Mouse (Mus musculus) C2C12 (cell line): ENCODE measurements at regions not wholly inside any gene's neighbourhood (a gene's known extent, or its start where the extent isn't known, plus 50 kb on each side); places are given as distances from the start of the nearest gene placed in this dataset.

Experiments
- CTCF ChIP-seq: IDR thresholded peaks from one replicate; pipeline ENCODE4 v1.5.1; 2011; ENCODE audit not compliant: control insufficient read depth, insufficient read depth, insufficient read length
- MYOG ChIP-seq: IDR thresholded peaks from one replicate; pipeline ENCODE4 v1.6.1; 2011; ENCODE audit not compliant: control insufficient read depth, insufficient read length; ENCODE audit errors: extremely low read depth

- no peak for TF ChIP-seq CTCF
- no peak for TF ChIP-seq MYOG
Observed at GRCm38 (mm10) chrX:11895396-11895795, 264.8 kb downstream of the Bcor start.
